Mouse (Mus musculus): Measurements from ENCODE around the gene Son. TPM values are rescaled to one million over a fixed set of nuclear protein-coding genes. Genes with fewer than 3 reads are reported as not detected.

The Son gene
- total RNA-seq, 1 experiment from 2014 or later = 297 TPM

GRCm38 (mm10) chr16:91688619-91689334 lies 41.5 kb downstream of the Son start, which contains the start of gene Donson:
Gene Donson, minus strand, starts transcription at chr16:91688770.
- peak; percentile 98 for DNase-seq

GRCm38 (mm10) chr16:91689791-91690190 lies 42.5 kb downstream of the Son start:
- no peak for DNase-seq

GRCm38 (mm10) chr16:91694455-91695084 lies 47.3 kb downstream of the Son start:
- peak; percentile 77 for DNase-seq

- no peak for DNase-seq
Measured at GRCm38 (mm10) chr16:91695108-91695755, 47.9 kb downstream of the Son start.

GRCm38 (mm10) chr16:91698995-91699394 lies 51.7 kb downstream of the Son start:
- DNase-seq = no peak

GRCm38 (mm10) chr16:91701908-91702307 lies 54.6 kb downstream of the Son start:
- DNase-seq = no peak

GRCm38 (mm10) chr16:91702771-91703188 lies 55.5 kb downstream of the Son start:
- no peak for DNase-seq

GRCm38 (mm10) chr16:91704603-91705340 lies 57.5 kb downstream of the Son start:
- DNase-seq = no peak

- no peak for DNase-seq
Measured at GRCm38 (mm10) chr16:91710241-91710640, 62.9 kb downstream of the Son start.

- DNase-seq = no peak
Measured at GRCm38 (mm10) chr16:91716927-91717349, 69.6 kb downstream of the Son start.

GRCm38 (mm10) chr16:91717399-91717798 lies 70.1 kb downstream of the Son start:
- no peak for DNase-seq

GRCm38 (mm10) chr16:91724247-91724646 lies 76.9 kb downstream of the Son start:
- DNase-seq = peak; percentile 51

GRCm38 (mm10) chr16:91727433-91727832 lies 80.1 kb downstream of the Son start:
- DNase-seq = no peak

- peak; percentile 95 for DNase-seq
Measured at GRCm38 (mm10) chr16:91728123-91729065, 81.1 kb downstream of the Son start, which contains the start of gene Cryzl1. Gene Cryzl1, minus strand, starts transcription at chr16:91728975.

Other genes with a start within 250 kb of the Son start
- 281 and 313 TPM in 2 replicates for gene Il10rb, start 241.3 kb upstream of the Son start, total RNA-seq (2021)
- 57.5 and 70.8 TPM in 2 replicates for gene Ifnar1, start 162.3 kb upstream of the Son start, total RNA-seq (2021)
- 20.1 and 31.1 TPM in 2 replicates for gene Ifngr2, start 100.4 kb upstream of the Son start, total RNA-seq (2021)
- gene Tmem50b, start 49.7 kb upstream of the Son start, total RNA-seq (2021) = 57.9 and 58.3 TPM in 2 replicates
- 14.5 and 17.1 TPM in 2 replicates for gene Dnajc28, start 28.5 kb upstream of the Son start, total RNA-seq (2021)
- gene Gart, start 554 bp upstream of the Son start, total RNA-seq (2021) = 90.8 and 124 TPM in 2 replicates
- gene Donson, start 41.3 kb downstream of the Son start, total RNA-seq (2021) = 8.7 and 16.7 TPM in 2 replicates
- 62.8 and 71.7 TPM in 2 replicates for gene Cryzl1, start 81.5 kb downstream of the Son start, total RNA-seq (2021)
- gene Itsn1, start 81.8 kb downstream of the Son start, total RNA-seq (2021) = 39.3 and 50.3 TPM in 2 replicates